Mouse (Mus musculus): ENCODE results near the gene Gm20388.

- no peak for TF ChIP-seq CTCF (conservative IDR thresholded peaks at IDR 0.05; ENCODE audit: insufficient read depth, insufficient read length, low read depth, low read length)
- no peak for TF ChIP-seq POLR2A (IDR thresholded peaks at IDR 0.05; ENCODE audit: low read depth, low read length)
These were observed 3491.3 kb downstream of the Gm20388 start for GRCm38 (mm10) chr8:123401936-123402335.

Data from kidney, adult 2 months (tissue).